Mouse (Mus musculus) MEL (cell line): ENCODE measurements around the gene Trpt1. TPM values are rescaled to one million over a fixed set of nuclear protein-coding genes. Genes with fewer than 3 reads are reported as not detected.

Experiments
- DNase-seq: peaks from one replicate; pipeline ENCODE4 v3.0.0; 2011; ENCODE audit warnings: low read depth, low spot score
- H3K27ac ChIP-seq: 2 replicates; pipeline ENCODE4 v1.5.1; 2012; ENCODE audit warnings: low read depth, mild to moderate bottlenecking, control low read depth, low read length, moderate library complexity; ENCODE audit not compliant: control insufficient read depth
- H3K27me3 ChIP-seq, 2 experiments: fragments of 150-350 bp in 1 of 2; sonication (generic) in 1 of 2; 2 replicates each; pipeline ENCODE4 v1.6.1; 2012; ENCODE audit warnings: low read length in 2 of 2, mild to moderate bottlenecking in 2 of 2, improper control_type of control experiment in 1 of 2, moderate library complexity in 1 of 2; ENCODE audit not compliant: insufficient read depth in 2 of 2, control insufficient read depth in 1 of 2
- H3K36me3 ChIP-seq, 2 experiments: 2 replicates each; pipeline ENCODE4 v1.6.1; 2012 to 2014; ENCODE audit warnings: low read length in 2 of 2, improper control_type of control experiment in 1 of 2, inconsistent platforms in 1 of 2, mild to moderate bottlenecking in 1 of 2; ENCODE audit not compliant: insufficient read depth in 2 of 2, control insufficient read depth in 1 of 2
- H3K4me1 ChIP-seq, 2 experiments: fragments of 150-350 bp in 1 of 2; sonication (generic) in 1 of 2; 2 replicates each; pipeline ENCODE4 v1.6.1; 2012; ENCODE audit warnings: low read length in 2 of 2, improper control_type of control experiment in 1 of 2, mild to moderate bottlenecking in 1 of 2; ENCODE audit not compliant: insufficient read depth in 2 of 2, control insufficient read depth in 1 of 2
- H3K4me3 ChIP-seq, 2 experiments: fragments of 150-350 bp in 1 of 2; sonication (generic) in 1 of 2; 2 replicates each; pipeline ENCODE4 v1.5.1; 2012; ENCODE audit warnings: low read depth in 2 of 2, low read length in 2 of 2, mild to moderate bottlenecking in 2 of 2, moderate library complexity in 2 of 2, control low read depth in 1 of 2, improper control_type of control experiment in 1 of 2; ENCODE audit not compliant: control insufficient read depth in 1 of 2, insufficient read depth in 1 of 2
- H3K79me2 ChIP-seq: 2 replicates; pipeline ENCODE4 v1.6.1; 2012; ENCODE audit warnings: mild to moderate bottlenecking, low read length, moderate library complexity; ENCODE audit not compliant: control insufficient read depth, poor library complexity, insufficient read depth
- H3K9ac ChIP-seq: 2 replicates; pipeline ENCODE4 v1.6.1; 2012; ENCODE audit warnings: low read depth, mild to moderate bottlenecking, control low read depth, low read length, moderate library complexity; ENCODE audit not compliant: control insufficient read depth, poor library complexity, severe bottlenecking
- H3K9me3 ChIP-seq: fragments of 150-350 bp; sonication (generic); replicated peaks from 2 replicates; pipeline ENCODE4 v1.6.1; 2012; ENCODE audit warnings: mild to moderate bottlenecking, low read length, improper control_type of control experiment, moderate library complexity; ENCODE audit not compliant: insufficient read depth
- CHD2 ChIP-seq: IDR thresholded peaks from 2 replicates; pipeline ENCODE4 v1.6.1; 2011; ENCODE audit warnings: low read length, improper control_type of control experiment
- CTCF ChIP-seq, 3 experiments: IDR thresholded peaks in 2 of 3; conservative IDR thresholded peaks in 1 of 3; 2 replicates each; pipeline ENCODE4 v1.5.1; 2011 to 2012; ENCODE audit warnings: low read length in 3 of 3, low read depth in 2 of 3, mild to moderate bottlenecking in 2 of 3, improper control_type of control experiment in 1 of 3, inconsistent platforms in 1 of 3, mixed read lengths in 1 of 3, moderate library complexity in 1 of 3; ENCODE audit not compliant: control insufficient read depth in 1 of 3, insufficient read depth in 1 of 3, poor library complexity in 1 of 3, severe bottlenecking in 1 of 3
- E2F4 ChIP-seq: IDR thresholded peaks from 2 replicates; pipeline ENCODE4 v1.6.1; 2011; ENCODE audit warnings: low read depth, low read length, improper control_type of control experiment, borderline replicate concordance
- ELF1 ChIP-seq: IDR thresholded peaks from 2 replicates; pipeline ENCODE4 v1.6.1; 2014; ENCODE audit warnings: low read depth, mild to moderate bottlenecking, inconsistent platforms, low read length, improper control_type of control experiment, moderate library complexity
- EP300 ChIP-seq, 2 experiments: IDR thresholded peaks; 2 replicates each; pipeline ENCODE4 v1.6.1; 2011; ENCODE audit warnings: improper control_type of control experiment in 2 of 2, low read length in 2 of 2, low read depth in 1 of 2, mild to moderate bottlenecking in 1 of 2
- ETS1 ChIP-seq: IDR thresholded peaks from 2 replicates; pipeline ENCODE4 v1.6.1; 2012; ENCODE audit warnings: low read depth, mild to moderate bottlenecking, inconsistent platforms, low read length, improper control_type of control experiment, moderate library complexity
- GABPA ChIP-seq: IDR thresholded peaks from 2 replicates; pipeline ENCODE4 v1.6.1; 2012; ENCODE audit warnings: low read depth, mild to moderate bottlenecking, inconsistent platforms, low read length, improper control_type of control experiment, moderate library complexity
- GATA1 ChIP-seq: IDR thresholded peaks from 2 replicates; pipeline ENCODE4 v1.6.1; 2011; ENCODE audit warnings: low read depth, low read length, improper control_type of control experiment
- HCFC1 ChIP-seq: IDR thresholded peaks from 2 replicates; pipeline ENCODE4 v1.6.1; 2012; ENCODE audit warnings: low read depth, mild to moderate bottlenecking, inconsistent platforms, low read length, improper control_type of control experiment, moderate library complexity
- JUND ChIP-seq: IDR thresholded peaks from 2 replicates; pipeline ENCODE4 v1.6.1; 2011; ENCODE audit warnings: low read depth, mild to moderate bottlenecking, improper control_type of control experiment, low read length
- MAFK ChIP-seq: IDR thresholded peaks from 2 replicates; pipeline ENCODE4 v1.6.1; 2011; ENCODE audit warnings: low read depth, mild to moderate bottlenecking, low read length, improper control_type of control experiment, borderline replicate concordance
- MAZ ChIP-seq: IDR thresholded peaks from 2 replicates; pipeline ENCODE4 v1.6.1; 2012; ENCODE audit warnings: low read depth, mild to moderate bottlenecking, inconsistent platforms, low read length, improper control_type of control experiment
- MEF2A ChIP-seq: IDR thresholded peaks from 2 replicates; pipeline ENCODE4 v1.6.1; 2014; ENCODE audit warnings: low read depth, mild to moderate bottlenecking, inconsistent platforms, low read length, improper control_type of control experiment; ENCODE audit not compliant: poor library complexity, insufficient replicate concordance, severe bottlenecking; ENCODE audit errors: extremely low read depth
- MYC ChIP-seq: IDR thresholded peaks from 2 replicates; pipeline ENCODE4 v1.6.1; 2011; ENCODE audit warnings: low read depth, mild to moderate bottlenecking, low read length, improper control_type of control experiment, moderate library complexity
- NRF1 ChIP-seq: IDR thresholded peaks from 2 replicates; pipeline ENCODE4 v1.6.1; 2014; ENCODE audit warnings: low read depth, mild to moderate bottlenecking, inconsistent platforms, low read length, improper control_type of control experiment, moderate library complexity; ENCODE audit not compliant: poor library complexity, insufficient read depth, severe bottlenecking
- POLR2A ChIP-seq, 2 experiments: IDR thresholded peaks; 2 replicates each; pipeline ENCODE4 v1.6.1; 2011 to 2012; ENCODE audit warnings: low read length in 2 of 2, mild to moderate bottlenecking in 2 of 2, control low read depth in 1 of 2, improper control_type of control experiment in 1 of 2, low read depth in 1 of 2, moderate library complexity in 1 of 2; ENCODE audit not compliant: control insufficient read depth in 1 of 2, insufficient read depth in 1 of 2, poor library complexity in 1 of 2
- RAD21 ChIP-seq: IDR thresholded peaks from 2 replicates; pipeline ENCODE4 v1.6.1; 2011; ENCODE audit warnings: mild to moderate bottlenecking, low read depth, low read length, improper control_type of control experiment
- RCOR1 ChIP-seq: IDR thresholded peaks from 2 replicates; pipeline ENCODE4 v1.6.1; 2012; ENCODE audit warnings: low read depth, mild to moderate bottlenecking, inconsistent platforms, low read length, improper control_type of control experiment
- SIN3A ChIP-seq: IDR thresholded peaks from 2 replicates; pipeline ENCODE4 v1.6.1; 2012; ENCODE audit warnings: low read length, improper control_type of control experiment, inconsistent platforms
- SMC3 ChIP-seq: IDR thresholded peaks from 2 replicates; pipeline ENCODE4 v1.6.1; 2011; ENCODE audit warnings: low read depth, low read length, improper control_type of control experiment
- TAL1 ChIP-seq: IDR thresholded peaks from 2 replicates; pipeline ENCODE4 v1.6.1; 2012; ENCODE audit warnings: mild to moderate bottlenecking, inconsistent platforms, low read length, moderate library complexity, mixed read lengths
- ZKSCAN1 ChIP-seq: IDR thresholded peaks from 2 replicates; pipeline ENCODE4 v1.6.1; 2012; ENCODE audit warnings: low read depth, mild to moderate bottlenecking, inconsistent platforms, low read length, improper control_type of control experiment, moderate library complexity
- polyA plus RNA-seq, 2 experiments: library from polyadenylated mRNA; stranded (reverse) in 1 of 2; unstranded in 1 of 2; fragments of >175 nt in 1 of 2; fragments of >200 nt in 1 of 2; gene quantifications; 2 replicates each; pipeline versions ENCODE4 v1.2.1 to v1.2.4; 2012; ENCODE audit warnings: low replicate concordance in 2 of 2, low read depth in 1 of 2; ENCODE audit not compliant: insufficient read length in 2 of 2, insufficient read depth in 1 of 2, missing spikeins in 1 of 2
- total RNA-seq: library from RNA; depleted of rRNA; stranded (reverse); fragments of 300-350 nt; gene quantifications from 2 replicates; pipeline ENCODE4 v1.2.3, GENCODE M21; 2012

The Trpt1 gene
- total and polyA plus RNA-seq, 3 experiments = 1.8 to 2.3 TPM; not detected in 1

DNA sequence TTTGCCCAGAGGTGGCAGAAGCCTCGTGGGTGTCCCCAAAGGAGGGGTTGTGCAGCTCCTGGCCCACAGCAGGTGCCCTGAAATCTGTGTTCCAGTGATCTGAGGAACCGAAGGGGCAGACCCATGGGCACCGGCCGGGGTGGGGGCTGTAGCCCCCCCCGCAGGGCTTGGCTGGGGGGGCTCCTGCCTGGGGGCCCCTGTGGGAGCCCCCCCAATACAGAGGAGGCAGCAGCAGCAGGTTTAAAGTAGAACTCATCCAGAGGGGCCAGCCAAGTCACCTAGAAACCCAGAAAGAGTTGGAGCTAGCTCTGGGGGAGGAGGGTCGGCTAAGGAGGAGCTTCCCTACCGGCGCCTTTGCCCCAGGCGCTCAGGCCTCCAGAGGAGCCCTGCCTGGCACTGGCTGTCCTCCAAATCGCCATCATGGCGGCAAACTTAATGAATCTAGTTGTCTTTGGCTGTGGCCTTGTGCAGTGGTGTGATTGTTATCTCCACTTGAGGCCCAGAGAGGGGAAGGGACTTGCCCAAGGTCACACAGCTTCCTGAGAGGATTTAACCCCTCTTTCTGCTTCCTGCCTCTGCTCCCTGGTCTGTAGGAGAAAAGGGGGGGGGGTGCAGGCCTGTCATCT, 25.4 kb upstream of the Trpt1 start:
- peak overlapping the region; percentile 25 for H3K9ac ChIP-seq
- H3K9me3 ChIP-seq = no peaks in the 10 kb centered on the region
- TF ChIP-seq POLR2A (IDR thresholded peaks at IDR 0.05; ENCODE audit: control insufficient read depth in 1 of 2, insufficient read depth in 1 of 2, low read depth in 1 of 2, low read length in 2 of 2, poor library complexity in 1 of 2) (no peak), SIN3A (0 out of 2 replicates have a peak, but pooled peaks have one; percentile 15), HCFC1 (0 out of 2 replicates have a peak, but pooled peaks have one; percentile 21), ELF1 (no peak), MEF2A (no peak), ETS1 (no peak), ZKSCAN1 (no peak), NRF1 (no peak), JUND (no peak), GATA1 (peak; percentile 36; the same call in 1 of the 2 replicates)
- peaks cover 4 to 40% of the 10 kb centered on the region in 2 experiments for H3K4me1 ChIP-seq
- H3K27ac ChIP-seq = no peak overlapping the region
- H3K27me3 ChIP-seq = no peaks in the 10 kb centered on the region
- peak; percentile 53 for DNase-seq
- peaks cover 5% of the 10 kb centered on the region for H3K79me2 ChIP-seq
- H3K4me3 ChIP-seq = no peak overlapping the region
- peaks cover 0 to 18% of the 10 kb centered on the region in 2 experiments; a peak in 2 of 4 replicates for H3K36me3 ChIP-seq

DNA sequence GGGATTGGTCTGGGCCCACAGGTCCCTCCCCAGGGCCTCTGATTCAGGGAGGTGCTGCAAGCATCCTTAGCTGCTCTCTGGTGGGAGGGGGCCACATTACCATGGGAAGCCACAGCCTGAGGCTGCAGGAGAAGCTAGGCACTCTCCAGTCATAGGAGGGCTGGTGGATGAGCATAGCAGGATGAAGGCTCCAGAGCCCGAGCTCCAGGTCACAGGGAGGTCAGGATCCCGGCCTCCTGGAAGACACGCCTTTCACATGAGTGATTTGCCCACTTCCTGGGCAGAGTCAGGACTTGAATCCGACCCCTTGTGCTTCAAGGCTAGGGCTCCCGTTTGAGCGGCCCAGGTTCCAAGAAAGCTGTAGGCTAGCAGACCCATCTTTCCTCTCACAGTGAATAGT, 24.3 kb upstream of the Trpt1 start:
- TF ChIP-seq ELF1 (no peak), NRF1 (no peak), E2F4 (no peak), CTCF (IDR thresholded peaks at IDR 0.05 in 2 of 3, conservative IDR thresholded peaks at IDR 0.05 in 1 of 3; ENCODE audit: control insufficient read depth in 1 of 3, insufficient read depth in 1 of 3, low read depth in 2 of 3, low read length in 3 of 3, poor library complexity in 1 of 3, severe bottlenecking in 1 of 3) (no peak), ETS1 (no peak), EP300 (IDR thresholded peaks at IDR 0.05; ENCODE audit: low read depth in 1 of 2, low read length in 2 of 2) (no peak), SIN3A (no peak), GABPA (no peak), MAZ (no peak), RAD21 (no peak), TAL1 (no peak), GATA1 (no peak), JUND (no peak), MYC (no peak), MAFK (no peak), SMC3 (no peak), CHD2 (no peak), RCOR1 (no peak), MEF2A (no peak)
- H3K9me3 ChIP-seq = no peaks in the 10 kb centered on the region
- no peak overlapping the region for H3K9ac ChIP-seq
- H3K4me1 ChIP-seq = peaks cover 4 to 43% of the 10 kb centered on the region in 2 experiments
- peaks cover 0 to 20% of the 10 kb centered on the region in 2 experiments; a peak in 2 of 4 replicates for H3K36me3 ChIP-seq
- no peaks in the 10 kb centered on the region for H3K27me3 ChIP-seq
- H3K79me2 ChIP-seq = peaks cover 15% of the 10 kb centered on the region
- DNase-seq = no peak
- no peak overlapping the region for H3K4me3 ChIP-seq
- H3K27ac ChIP-seq = no peak overlapping the region
